Mouse (Mus musculus) olfactory bulb, adult 2 months (tissue): ENCODE results near the gene Elf2.

ENCODE experiments used
- CTCF ChIP-seq: fragments of 200-500 bp; IDR thresholded peaks from 2 replicates; pipeline ENCODE4 v1.5.1; 2012; ENCODE audit warnings: low read depth, mild to moderate bottlenecking, low read length, moderate library complexity; ENCODE audit not compliant: insufficient read depth
- POLR2A ChIP-seq: fragments of 200-500 bp; IDR thresholded peaks from 2 replicates; pipeline ENCODE4 v1.6.1; 2012; ENCODE audit warnings: mild to moderate bottlenecking, low read depth, low read length, moderate library complexity; ENCODE audit not compliant: insufficient read depth

DNA sequence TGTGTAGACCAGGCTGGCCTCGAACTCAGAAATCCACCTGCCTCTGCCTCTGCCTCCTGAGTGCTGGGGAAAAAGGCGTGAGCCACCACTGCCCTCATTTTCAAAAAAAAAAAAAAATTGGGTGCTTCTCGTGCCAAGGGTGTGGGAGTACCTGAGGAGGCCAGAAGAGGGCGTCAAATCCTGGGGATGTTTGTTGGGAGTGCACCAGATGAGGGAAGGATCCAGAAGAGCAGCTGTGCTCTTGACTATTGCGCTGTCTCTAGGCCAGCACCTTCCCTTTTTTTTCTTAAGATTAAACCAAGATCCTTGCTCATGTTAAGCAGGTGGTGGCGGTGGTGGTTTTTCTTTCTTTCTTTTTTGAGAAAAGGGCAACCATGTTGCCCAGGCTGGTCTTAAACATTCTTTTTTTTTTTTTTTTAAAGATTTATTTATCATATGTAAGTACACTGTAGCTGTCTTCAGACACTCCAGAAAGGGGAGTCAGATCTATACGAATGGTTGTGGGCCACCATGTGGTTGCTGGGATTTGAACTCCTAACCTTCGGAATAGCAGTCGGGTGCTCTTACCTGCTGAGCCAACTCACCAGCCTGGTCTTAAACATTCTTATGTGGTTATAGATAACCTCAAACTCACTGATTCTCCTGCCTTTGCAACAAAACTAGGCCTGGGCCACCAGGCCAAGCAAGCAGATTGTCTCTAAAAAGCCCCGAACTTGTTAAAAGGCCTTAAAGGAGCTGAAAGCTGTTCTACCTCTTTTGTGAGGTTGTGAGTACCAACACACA lies 112.2 kb downstream of the Elf2 start:
- TF ChIP-seq CTCF (0 out of 2 replicates have a peak, but pooled peaks have one; percentile 18), POLR2A (no peak)
